Mouse (Mus musculus) erythroblast, embryonic 14.5 days (primary cell): ENCODE data around the gene Moxd1.

Experiments
- GATA1 ChIP-seq: IDR thresholded peaks from 2 replicates; pipeline ENCODE4 v1.6.1; 2012; ENCODE audit warnings: low read length, inconsistent platforms, mixed read lengths
- TAL1 ChIP-seq: IDR thresholded peaks from 3 replicates; pipeline ENCODE4 v1.6.1; 2012; ENCODE audit warnings: low read length, inconsistent platforms, mixed read lengths

GRCm38 (mm10) chr10:24191977-24192376 lies 31.3 kb upstream of the Moxd1 start:
- TF ChIP-seq TAL1 (no peak), GATA1 (no peak)
